Mouse (Mus musculus) intestine, embryonic 16.5 days (tissue): ENCODE measurements around the gene Cped1. TPM values are rescaled to one million over a fixed set of nuclear protein-coding genes. Genes with fewer than 3 reads are reported as not detected.

Experiments used
- ATAC-seq: fragments of 200-750 bp; cut with Nextera tagmentation; 2 replicates; pipeline ENCODE4 v1.8.0; 2017; ENCODE audit warnings: moderate TSS enrichment, moderate library complexity
- H3K27ac ChIP-seq: fragments of 300-500 bp; sonication (generic); 2 replicates; pipeline ENCODE4 v1.5.1; 2014; ENCODE audit warnings: mild to moderate bottlenecking, low read length
- H3K27me3 ChIP-seq: fragments of 300-500 bp; sonication (generic); replicated peaks from 2 replicates; pipeline ENCODE4 v1.6.1; 2014; ENCODE audit warnings: low read length, control low read depth, mixed read lengths; ENCODE audit not compliant: control insufficient read depth, insufficient read depth
- H3K36me3 ChIP-seq: fragments of 300-500 bp; sonication (generic); 2 replicates; pipeline ENCODE4 v1.6.1; 2014; ENCODE audit warnings: low read length, control low read depth; ENCODE audit not compliant: control insufficient read depth, insufficient read depth
- H3K4me1 ChIP-seq: fragments of 300-500 bp; sonication (generic); 2 replicates; pipeline ENCODE4 v1.6.1; 2014; ENCODE audit warnings: low read length, control low read depth, mixed read lengths; ENCODE audit not compliant: control insufficient read depth, insufficient read depth
- H3K4me2 ChIP-seq: fragments of 300-500 bp; sonication (generic); 2 replicates; pipeline ENCODE4 v1.6.1; 2014; ENCODE audit warnings: low read depth, low read length, control low read depth
- H3K4me3 ChIP-seq: fragments of 300-500 bp; sonication (generic); 2 replicates; pipeline ENCODE4 v1.5.1; 2014; ENCODE audit warnings: mild to moderate bottlenecking, low read length
- H3K9ac ChIP-seq: fragments of 300-500 bp; sonication (generic); 2 replicates; pipeline ENCODE4 v1.6.1; 2014; ENCODE audit warnings: low read depth, low read length
- H3K9me3 ChIP-seq: fragments of 300-500 bp; sonication (generic); 2 replicates; pipeline ENCODE4 v1.6.1; 2016; ENCODE audit warnings: low read length, control low read depth; ENCODE audit not compliant: control insufficient read depth
- WGBS: fragments of 180-500 bp; shearing (Covaris S2); extraction: QIAGEN DNeasy Blood & Tissue Kit; methylation state at CpG from one replicate; pipeline ENCODE4 v1.1.7; 2014; 5-methylcytosine and 5-hydroxymethylcytosine counted together
- polyA plus RNA-seq: library from polyadenylated mRNA; unstranded; fragments of >200 nt; fragmentation: Nextera tagmentation; extraction: Ambion mirVana; gene quantifications from 2 replicates; pipeline ENCODE4 v1.2.1, GENCODE M21; 2015

The Cped1 gene
- polyA plus RNA-seq, 1 experiment from 2014 or later: 17.6 TPM

GRCm38 (mm10) chr6:22289461-22290021 is 303.8 kb downstream of the Cped1 start:
- Histone ChIP-seq H3K4me3 (peak overlapping the region; percentile 41), H3K27me3 (peaks cover 23% of the 10 kb centered on the region), H3K27ac (no peak overlapping the region), H3K9ac (peak overlapping the region; percentile 23; the same call in 1 of the 2 replicates), H3K4me1 (peaks cover 20% of the 10 kb centered on the region), H3K4me2 (peak overlapping the region; percentile 71), H3K36me3 (no peaks in the 10 kb centered on the region), H3K9me3 (no peaks in the 10 kb centered on the region)
- 6% methylated on average over 21 of the region's 21 CpGs for WGBS
- no peak for ATAC-seq

GRCm38 (mm10) chr6:22290790-22291189 is 305.1 kb downstream of the Cped1 start:
- Histone ChIP-seq H3K27ac (no peak overlapping the region), H3K4me2 (no peak overlapping the region), H3K27me3 (peaks cover 23% of the 10 kb centered on the region), H3K9ac (no peak overlapping the region), H3K36me3 (no peaks in the 10 kb centered on the region), H3K4me3 (no peak overlapping the region), H3K4me1 (peaks cover 20% of the 10 kb centered on the region), H3K9me3 (no peaks in the 10 kb centered on the region)
- WGBS: 71% methylated on average over 8 of the region's 8 CpGs
- ATAC-seq: no peak

GRCm38 (mm10) chr6:22292056-22292455 is 306.3 kb downstream of the Cped1 start:
- no peak overlapping the region for H3K9ac ChIP-seq
- no peaks in the 10 kb centered on the region for H3K9me3 ChIP-seq
- no peak for ATAC-seq
- H3K27ac ChIP-seq: no peak overlapping the region
- WGBS: 35% methylated on average over 4 of the region's 4 CpGs
- H3K4me3 ChIP-seq: no peak overlapping the region
- no peak overlapping the region for H3K4me2 ChIP-seq
- peaks cover 20% of the 10 kb centered on the region for H3K4me1 ChIP-seq
- H3K27me3 ChIP-seq: peaks cover 23% of the 10 kb centered on the region
- no peaks in the 10 kb centered on the region for H3K36me3 ChIP-seq

- no peaks in the 10 kb centered on the region for H3K36me3 ChIP-seq
- ATAC-seq: no peak
- no peak overlapping the region for H3K27ac ChIP-seq
- 68% methylated on average over 3 of the region's 3 CpGs for WGBS
- H3K9ac ChIP-seq: no peak overlapping the region
- H3K9me3 ChIP-seq: no peaks in the 10 kb centered on the region
- peaks cover 9% of the 10 kb centered on the region for H3K4me1 ChIP-seq
- H3K27me3 ChIP-seq: peaks cover 11% of the 10 kb centered on the region; the same call in 1 of the 2 replicates
- H3K4me2 ChIP-seq: no peak overlapping the region
- H3K4me3 ChIP-seq: no peak overlapping the region
Measured at GRCm38 (mm10) chr6:22293922-22294321, 308.2 kb downstream of the Cped1 start.

GRCm38 (mm10) chr6:22297028-22297427 is 311.3 kb downstream of the Cped1 start:
- H3K27me3 ChIP-seq: no peaks in the 10 kb centered on the region
- no peaks in the 10 kb centered on the region for H3K9me3 ChIP-seq
- H3K9ac ChIP-seq: no peak overlapping the region
- H3K4me2 ChIP-seq: no peak overlapping the region
- no peaks in the 10 kb centered on the region for H3K36me3 ChIP-seq
- H3K27ac ChIP-seq: no peak overlapping the region
- H3K4me3 ChIP-seq: no peak overlapping the region
- 65% methylated on average over 6 of the region's 6 CpGs for WGBS
- ATAC-seq: no peak
- no peaks in the 10 kb centered on the region for H3K4me1 ChIP-seq

GRCm38 (mm10) chr6:22298059-22298458 is 312.3 kb downstream of the Cped1 start:
- Histone ChIP-seq H3K9me3 (no peaks in the 10 kb centered on the region), H3K4me2 (peak overlapping the region; percentile 20; the same call in 1 of the 2 replicates), H3K36me3 (no peaks in the 10 kb centered on the region), H3K27ac (no peak overlapping the region), H3K27me3 (no peaks in the 10 kb centered on the region), H3K4me3 (no peak overlapping the region), H3K4me1 (no peaks in the 10 kb centered on the region), H3K9ac (no peak overlapping the region)
- ATAC-seq: no peak
- 57% methylated on average over 14 of the region's 14 CpGs for WGBS

Other genes with a start within 250 kb of the Cped1 start
- 63.8 TPM in 2 replicates for gene Tspan12, start 133.4 kb upstream of the Cped1 start, polyA plus RNA-seq
- gene Ing3, start 36.3 kb upstream of the Cped1 start, polyA plus RNA-seq: 40.6 and 41.4 TPM in 2 replicates